Mouse (Mus musculus) bone marrow macrophage, adult 2 months (primary cell): ENCODE measurements around the gene Wbp11.
"Not testable (repeated sequence)": the region's sequence is repeated elsewhere in the genome, so short reads cannot be mapped to it uniquely, and the experiment has no call there.

Experiments used
- CTCF ChIP-seq: IDR thresholded peaks from 2 replicates; pipeline ENCODE4 v1.5.1; 2012; ENCODE audit warnings: low read depth, mild to moderate bottlenecking, low read length, moderate library complexity
- POLR2A ChIP-seq: IDR thresholded peaks from 2 replicates; pipeline ENCODE4 v1.6.1; 2012; ENCODE audit warnings: mild to moderate bottlenecking, low read depth, low read length, borderline replicate concordance

DNA sequence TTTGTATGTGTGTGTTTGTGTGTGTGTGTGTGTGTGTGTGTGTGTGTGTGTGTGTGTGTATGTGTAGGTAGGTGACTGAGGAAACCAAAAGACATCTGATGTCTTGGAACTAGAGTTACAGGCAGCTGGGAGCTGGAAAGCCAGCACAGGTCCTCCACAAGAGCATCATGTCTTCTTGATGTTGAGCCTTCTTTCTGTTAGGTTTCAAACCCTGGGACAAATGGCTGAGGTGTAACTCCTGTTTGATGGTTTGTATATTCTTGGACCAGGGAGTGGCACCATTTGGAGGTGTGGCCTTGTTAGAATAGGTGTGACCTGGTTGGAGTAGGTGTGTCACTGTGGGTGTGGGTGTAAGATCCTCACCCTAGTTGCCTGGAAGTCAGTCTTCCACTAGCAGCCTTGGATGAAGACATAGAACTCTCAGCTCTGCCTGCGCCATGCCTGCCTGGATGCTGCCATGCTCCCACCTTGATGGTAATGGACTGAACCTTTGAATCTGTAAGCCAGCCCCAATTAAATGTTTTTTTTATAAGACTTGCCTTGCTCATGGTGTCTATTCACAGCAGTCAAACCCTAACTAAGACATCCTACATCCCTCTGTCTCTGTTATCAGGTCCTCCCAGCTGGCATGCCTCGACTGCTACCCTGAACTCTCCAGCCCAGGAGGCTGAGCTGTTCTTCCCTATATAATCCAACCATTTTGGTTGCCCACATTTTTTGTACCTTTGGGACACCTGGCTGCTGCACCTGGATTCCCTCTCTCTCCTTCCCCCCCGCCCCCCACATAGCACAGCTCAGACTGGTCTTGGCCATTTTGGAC is 29.9 kb downstream of the Wbp11 start:
- TF ChIP-seq POLR2A, CTCF: not testable (repeated sequence)
